Mouse (Mus musculus) MEL (cell line): ENCODE results near the gene Ubp1. TPM values are rescaled to one million over a fixed set of nuclear protein-coding genes. Genes with fewer than 3 reads are reported as not detected.

ENCODE experiments used
- DNase-seq: peaks from one replicate; pipeline ENCODE4 v3.0.0; 2011; ENCODE audit warnings: low read depth, low spot score
- H3K27ac ChIP-seq: 2 replicates; pipeline ENCODE4 v1.5.1; 2012; ENCODE audit warnings: low read depth, mild to moderate bottlenecking, control low read depth, low read length, moderate library complexity; ENCODE audit not compliant: control insufficient read depth
- H3K27me3 ChIP-seq, 2 experiments: fragments of 150-350 bp in 1 of 2; sonication (generic) in 1 of 2; 2 replicates each; pipeline ENCODE4 v1.6.1; 2012; ENCODE audit warnings: low read length in 2 of 2, mild to moderate bottlenecking in 2 of 2, improper control_type of control experiment in 1 of 2, moderate library complexity in 1 of 2; ENCODE audit not compliant: insufficient read depth in 2 of 2, control insufficient read depth in 1 of 2
- H3K36me3 ChIP-seq, 2 experiments: 2 replicates each; pipeline ENCODE4 v1.6.1; 2012 to 2014; ENCODE audit warnings: low read length in 2 of 2, improper control_type of control experiment in 1 of 2, inconsistent platforms in 1 of 2, mild to moderate bottlenecking in 1 of 2; ENCODE audit not compliant: insufficient read depth in 2 of 2, control insufficient read depth in 1 of 2
- H3K4me1 ChIP-seq, 2 experiments: fragments of 150-350 bp in 1 of 2; sonication (generic) in 1 of 2; 2 replicates each; pipeline ENCODE4 v1.6.1; 2012; ENCODE audit warnings: low read length in 2 of 2, improper control_type of control experiment in 1 of 2, mild to moderate bottlenecking in 1 of 2; ENCODE audit not compliant: insufficient read depth in 2 of 2, control insufficient read depth in 1 of 2
- H3K4me3 ChIP-seq, 2 experiments: fragments of 150-350 bp in 1 of 2; sonication (generic) in 1 of 2; 2 replicates each; pipeline ENCODE4 v1.5.1; 2012; ENCODE audit warnings: low read depth in 2 of 2, low read length in 2 of 2, mild to moderate bottlenecking in 2 of 2, moderate library complexity in 2 of 2, control low read depth in 1 of 2, improper control_type of control experiment in 1 of 2; ENCODE audit not compliant: control insufficient read depth in 1 of 2, insufficient read depth in 1 of 2
- H3K79me2 ChIP-seq: 2 replicates; pipeline ENCODE4 v1.6.1; 2012; ENCODE audit warnings: mild to moderate bottlenecking, low read length, moderate library complexity; ENCODE audit not compliant: control insufficient read depth, poor library complexity, insufficient read depth
- H3K9ac ChIP-seq: 2 replicates; pipeline ENCODE4 v1.6.1; 2012; ENCODE audit warnings: low read depth, mild to moderate bottlenecking, control low read depth, low read length, moderate library complexity; ENCODE audit not compliant: control insufficient read depth, poor library complexity, severe bottlenecking
- H3K9me3 ChIP-seq: fragments of 150-350 bp; sonication (generic); replicated peaks from 2 replicates; pipeline ENCODE4 v1.6.1; 2012; ENCODE audit warnings: mild to moderate bottlenecking, low read length, improper control_type of control experiment, moderate library complexity; ENCODE audit not compliant: insufficient read depth
- BHLHE40 ChIP-seq: IDR thresholded peaks from 2 replicates; pipeline ENCODE4 v1.6.1; 2012; ENCODE audit warnings: low read depth, mild to moderate bottlenecking, inconsistent platforms, low read length, improper control_type of control experiment, borderline replicate concordance
- EP300 ChIP-seq, 2 experiments: IDR thresholded peaks; 2 replicates each; pipeline ENCODE4 v1.6.1; 2011; ENCODE audit warnings: improper control_type of control experiment in 2 of 2, low read length in 2 of 2, low read depth in 1 of 2, mild to moderate bottlenecking in 1 of 2
- ETS1 ChIP-seq: IDR thresholded peaks from 2 replicates; pipeline ENCODE4 v1.6.1; 2012; ENCODE audit warnings: low read depth, mild to moderate bottlenecking, inconsistent platforms, low read length, improper control_type of control experiment, moderate library complexity
- GATA1 ChIP-seq: IDR thresholded peaks from 2 replicates; pipeline ENCODE4 v1.6.1; 2011; ENCODE audit warnings: low read depth, low read length, improper control_type of control experiment
- HCFC1 ChIP-seq: IDR thresholded peaks from 2 replicates; pipeline ENCODE4 v1.6.1; 2012; ENCODE audit warnings: low read depth, mild to moderate bottlenecking, inconsistent platforms, low read length, improper control_type of control experiment, moderate library complexity
- JUND ChIP-seq: IDR thresholded peaks from 2 replicates; pipeline ENCODE4 v1.6.1; 2011; ENCODE audit warnings: low read depth, mild to moderate bottlenecking, improper control_type of control experiment, low read length
- MAFK ChIP-seq: IDR thresholded peaks from 2 replicates; pipeline ENCODE4 v1.6.1; 2011; ENCODE audit warnings: low read depth, mild to moderate bottlenecking, low read length, improper control_type of control experiment, borderline replicate concordance
- MAZ ChIP-seq: IDR thresholded peaks from 2 replicates; pipeline ENCODE4 v1.6.1; 2012; ENCODE audit warnings: low read depth, mild to moderate bottlenecking, inconsistent platforms, low read length, improper control_type of control experiment
- MXI1 ChIP-seq: IDR thresholded peaks from 2 replicates; pipeline ENCODE4 v1.6.1; 2011; ENCODE audit warnings: mild to moderate bottlenecking, low read depth, low read length, improper control_type of control experiment
- POLR2A ChIP-seq, 2 experiments: IDR thresholded peaks; 2 replicates each; pipeline ENCODE4 v1.6.1; 2011 to 2012; ENCODE audit warnings: low read length in 2 of 2, mild to moderate bottlenecking in 2 of 2, control low read depth in 1 of 2, improper control_type of control experiment in 1 of 2, low read depth in 1 of 2, moderate library complexity in 1 of 2; ENCODE audit not compliant: control insufficient read depth in 1 of 2, insufficient read depth in 1 of 2, poor library complexity in 1 of 2
- RAD21 ChIP-seq: IDR thresholded peaks from 2 replicates; pipeline ENCODE4 v1.6.1; 2011; ENCODE audit warnings: mild to moderate bottlenecking, low read depth, low read length, improper control_type of control experiment
- RCOR1 ChIP-seq: IDR thresholded peaks from 2 replicates; pipeline ENCODE4 v1.6.1; 2012; ENCODE audit warnings: low read depth, mild to moderate bottlenecking, inconsistent platforms, low read length, improper control_type of control experiment
- SIN3A ChIP-seq: IDR thresholded peaks from 2 replicates; pipeline ENCODE4 v1.6.1; 2012; ENCODE audit warnings: low read length, improper control_type of control experiment, inconsistent platforms
- SMC3 ChIP-seq: IDR thresholded peaks from 2 replicates; pipeline ENCODE4 v1.6.1; 2011; ENCODE audit warnings: low read depth, low read length, improper control_type of control experiment
- TAL1 ChIP-seq: IDR thresholded peaks from 2 replicates; pipeline ENCODE4 v1.6.1; 2012; ENCODE audit warnings: mild to moderate bottlenecking, inconsistent platforms, low read length, moderate library complexity, mixed read lengths
- TBP ChIP-seq: IDR thresholded peaks from 2 replicates; pipeline ENCODE4 v1.8.0; 2011; ENCODE audit warnings: low read depth, low read length, improper control_type of control experiment
- TCF12 ChIP-seq: IDR thresholded peaks from 2 replicates; pipeline ENCODE4 v1.6.1; 2014; ENCODE audit warnings: low read depth, mild to moderate bottlenecking, inconsistent platforms, low read length, improper control_type of control experiment, moderate library complexity
- polyA plus RNA-seq, 2 experiments: library from polyadenylated mRNA; stranded (reverse) in 1 of 2; unstranded in 1 of 2; fragments of >175 nt in 1 of 2; fragments of >200 nt in 1 of 2; gene quantifications; 2 replicates each; pipeline versions ENCODE4 v1.2.1 to v1.2.4; 2012; ENCODE audit warnings: low replicate concordance in 2 of 2, low read depth in 1 of 2; ENCODE audit not compliant: insufficient read length in 2 of 2, insufficient read depth in 1 of 2, missing spikeins in 1 of 2
- total RNA-seq: library from RNA; depleted of rRNA; stranded (reverse); fragments of 300-350 nt; gene quantifications from 2 replicates; pipeline ENCODE4 v1.2.3, GENCODE M21; 2012

The Ubp1 gene
- total and polyA plus RNA-seq, 3 experiments: 46.4 to 95.5 (median 60.8) TPM

DNA sequence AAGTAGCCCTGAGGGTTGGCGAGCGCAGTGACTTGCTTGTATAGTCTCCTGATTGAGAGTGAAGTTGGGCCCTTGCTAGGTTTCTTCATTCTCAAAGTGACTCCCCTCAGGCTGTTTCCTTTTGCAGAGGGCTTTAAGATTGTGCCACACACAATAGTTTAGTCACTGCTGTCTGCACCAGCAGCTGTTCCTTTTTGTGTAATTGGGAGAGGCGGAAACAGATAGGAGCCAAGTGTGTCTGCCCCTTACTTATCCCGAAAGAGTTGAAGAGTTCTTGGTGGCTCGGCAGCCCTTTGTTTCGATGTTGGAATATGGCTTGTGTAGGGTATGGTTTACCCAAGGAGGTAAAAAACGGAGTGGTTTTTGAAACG, 1.4 kb downstream of the Ubp1 start:
- peak overlapping the region; percentile 82 to 93 for H3K4me3 ChIP-seq
- H3K27me3 ChIP-seq: no peaks in the 10 kb centered on the region
- no peaks in the 10 kb centered on the region for H3K9me3 ChIP-seq
- 0 out of 2 replicates have a peak, but pooled peaks have one; percentile 27 for TF ChIP-seq HCFC1
- peak; percentile 58; the same call in 1 of the 2 replicates for TF ChIP-seq MXI1
- 0 out of 2 replicates have a peak, but pooled peaks have one; percentile 39 for TF ChIP-seq TBP
- peak; percentile 63 for TF ChIP-seq ETS1
- TF ChIP-seq RAD21: no peak
- 0 out of 4 replicates have a peak, but pooled peaks of 1 of the 2 experiments have one; percentile 34 for TF ChIP-seq POLR2A (IDR thresholded peaks at IDR 0.05; ENCODE audit: control insufficient read depth in 1 of 2, insufficient read depth in 1 of 2, low read depth in 1 of 2, low read length in 2 of 2, poor library complexity in 1 of 2)
- TF ChIP-seq TAL1: no peak
- H3K79me2 ChIP-seq: peaks cover 51% of the 10 kb centered on the region
- H3K4me1 ChIP-seq: peaks cover 19 to 37% of the 10 kb centered on the region in 2 experiments
- peaks cover 4 to 48% of the 10 kb centered on the region in 2 experiments for H3K36me3 ChIP-seq
- H3K27ac ChIP-seq: peak overlapping the region; percentile 77
- peak; percentile 74 for DNase-seq
- peak overlapping the region; percentile 92 for H3K9ac ChIP-seq

- Histone ChIP-seq H3K4me1 (peaks cover 19 to 37% of the 10 kb centered on the region in 2 experiments), H3K36me3 (peaks cover 4 to 48% of the 10 kb centered on the region in 2 experiments), H3K9me3 (no peaks in the 10 kb centered on the region), H3K79me2 (peaks cover 55% of the 10 kb centered on the region), H3K27ac (peak overlapping the region; percentile 77), H3K27me3 (no peaks in the 10 kb centered on the region), H3K4me3 (peak overlapping the region; percentile 82 to 93), H3K9ac (peak overlapping the region; percentile 92)
- DNase-seq: peak; percentile 45
- no peak for TF ChIP-seq MAFK
- TF ChIP-seq TAL1: no peak
- no peak for TF ChIP-seq GATA1
- no peak for TF ChIP-seq SMC3
- TF ChIP-seq RCOR1: no peak
- no peak for TF ChIP-seq MAZ
- no peak for TF ChIP-seq HCFC1
Measured at GRCm38 (mm10) chr9:113932501-113932900, 1.8 kb downstream of the Ubp1 start.

GRCm38 (mm10) chr9:113935638-113936037, 4.9 kb downstream of the Ubp1 start:
- Histone ChIP-seq H3K9ac (no peak overlapping the region), H3K4me1 (peaks cover 25 to 38% of the 10 kb centered on the region in 2 experiments)
- peak; percentile 71 for TF ChIP-seq TCF12
- TF ChIP-seq EP300 (IDR thresholded peaks at IDR 0.05; ENCODE audit: low read depth in 1 of 2, low read length in 2 of 2): peak; percentile 42 to 55; a peak in 2 of 4 replicates
- TF ChIP-seq GATA1: peak; percentile 55
- peak; percentile 35; the same call in 1 of the 2 replicates for TF ChIP-seq ETS1
- peak; percentile 51 for TF ChIP-seq TAL1
- TF ChIP-seq MXI1: no peak; the same call in 1 of the 2 replicates
- peak; percentile 45; the same call in 1 of the 2 replicates for TF ChIP-seq SIN3A
- TF ChIP-seq JUND: no peak
- peak; percentile 87 for TF ChIP-seq RCOR1
- no peak for TF ChIP-seq BHLHE40

More at GRCm38 (mm10) chr9:113935638-113936037, 4.9 kb downstream of the Ubp1 start:
- H3K9me3 ChIP-seq: no peaks in the 10 kb centered on the region
- no peaks in the 10 kb centered on the region for H3K27me3 ChIP-seq
- H3K27ac ChIP-seq: 0 out of 2 replicates have a peak overlapping the region, but pooled peaks have one; percentile 24
- peak; percentile 53 for DNase-seq
- peaks cover 80% of the 10 kb centered on the region for H3K79me2 ChIP-seq
- no peak overlapping the region for H3K4me3 ChIP-seq
- H3K36me3 ChIP-seq: peaks cover 4 to 52% of the 10 kb centered on the region in 2 experiments
